Mouse (Mus musculus) layer of hippocampus, adult 2 months (tissue): ENCODE measurements at regions not wholly inside any gene's neighbourhood (a gene's known extent, or its start where the extent isn't known, plus 50 kb on each side); places are given as distances from the start of the nearest gene placed in this dataset.
A peak's percentile ranks its signal among the peaks of the same experiment; 100 is the strongest.

Experiments used
- DNase-seq, 2 experiments: peaks; one replicate each; pipeline ENCODE4 v3.0.0; 2022; ENCODE audit warnings: low spot score in 2 of 2
- H3K27ac ChIP-seq: fragments of 200-600 bp; 2 replicates; pipeline ENCODE4 v1.8.1; 2022
- H3K4me3 ChIP-seq: fragments of 200-600 bp; 2 replicates; pipeline ENCODE4 v1.8.1; 2022; ENCODE audit warnings: mild to moderate bottlenecking
- CTCF ChIP-seq: fragments of 200-600 bp; conservative IDR thresholded peaks from 2 replicates; pipeline ENCODE4 v1.8.1; 2022; ENCODE audit warnings: antibody characterized with exemption, mild to moderate bottlenecking, moderate library complexity

DNA sequence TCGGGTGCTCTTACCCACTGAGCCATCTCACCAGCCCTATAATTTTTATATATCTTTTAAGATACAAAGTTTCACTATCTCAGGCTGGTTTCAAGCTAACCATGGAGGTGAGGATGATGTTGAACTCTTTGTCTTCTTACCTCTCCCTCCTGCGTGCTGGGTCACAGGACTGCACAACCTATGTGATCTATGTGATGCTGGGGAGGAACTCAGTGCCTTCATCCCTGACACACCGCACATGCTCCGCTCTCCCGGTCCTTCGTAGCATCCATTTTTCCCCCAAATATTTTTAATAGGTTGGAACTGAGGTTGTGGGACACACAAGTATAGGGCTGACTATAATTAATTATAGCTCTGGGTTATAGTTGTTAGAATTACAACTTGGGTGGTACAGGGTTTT is 75.9 kb upstream of the Caprin1 start:
- no peak overlapping the region for H3K4me3 ChIP-seq
- no peak for TF ChIP-seq CTCF
- DNase-seq: no peak
- H3K27ac ChIP-seq: no peak overlapping the region

DNA sequence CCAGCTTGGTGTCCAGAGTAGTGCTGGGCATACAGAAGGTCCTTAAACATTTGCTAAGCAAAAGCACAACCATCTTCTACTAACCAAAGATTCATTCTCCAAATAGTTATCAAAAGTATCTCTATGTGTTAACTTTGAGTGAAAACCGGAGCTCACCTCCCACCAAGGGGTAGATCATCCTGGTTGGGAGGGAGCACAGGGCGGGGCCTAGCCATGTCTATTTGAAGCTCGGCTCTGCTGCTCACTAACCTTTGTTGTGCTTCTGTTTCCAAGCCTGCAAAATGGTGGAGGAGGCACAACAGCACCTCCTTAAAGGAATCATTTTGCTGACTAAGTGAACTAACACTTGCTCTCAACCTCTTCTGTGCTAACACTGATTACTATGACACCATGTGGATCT is 77.0 kb upstream of the Caprin1 start:
- Histone ChIP-seq H3K4me3 (no peak overlapping the region), H3K27ac (no peak overlapping the region)
- TF ChIP-seq CTCF: no peak
- DNase-seq: no peak

DNA sequence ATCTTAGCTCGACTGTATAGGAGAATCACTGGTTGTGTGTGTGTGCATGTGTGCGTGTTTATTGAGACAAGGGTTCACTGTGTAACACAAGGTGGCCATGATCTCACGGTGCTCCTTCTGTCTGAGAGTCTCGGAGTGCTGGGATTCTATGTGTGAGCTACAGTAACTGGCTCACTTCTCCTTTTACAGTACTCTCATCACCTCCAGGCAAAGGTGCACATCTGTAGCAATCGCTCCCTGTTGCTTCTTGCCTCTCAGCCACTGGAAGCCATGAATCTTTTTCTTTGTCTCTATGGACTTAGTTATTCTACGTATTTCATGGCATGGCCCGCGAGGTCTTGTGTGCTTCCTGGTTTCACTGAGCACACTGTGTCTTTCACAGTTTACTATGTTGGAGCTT is 78.3 kb upstream of the Caprin1 start:
- Histone ChIP-seq H3K27ac (no peak overlapping the region), H3K4me3 (no peak overlapping the region)
- no peak for TF ChIP-seq CTCF
- no peak for DNase-seq

GRCm38 (mm10) chr2:103876236-103876635 is 78.8 kb upstream of the Caprin1 start:
- H3K27ac ChIP-seq: no peak overlapping the region

GRCm38 (mm10) chr2:103881026-103881763 is 76.6 kb upstream of the Lmo2 start:
- Histone ChIP-seq H3K4me3 (no peak overlapping the region), H3K27ac (0 out of 2 replicates have a peak overlapping the region, but pooled peaks have one; percentile 10)
- no peak for TF ChIP-seq CTCF
- DNase-seq: peak; percentile 46 to 50

More at GRCm38 (mm10) chr2:103876236-103876635, 78.8 kb upstream of the Caprin1 start:
- H3K4me3 ChIP-seq: no peak overlapping the region
- DNase-seq: no peak
- no peak for TF ChIP-seq CTCF

DNA sequence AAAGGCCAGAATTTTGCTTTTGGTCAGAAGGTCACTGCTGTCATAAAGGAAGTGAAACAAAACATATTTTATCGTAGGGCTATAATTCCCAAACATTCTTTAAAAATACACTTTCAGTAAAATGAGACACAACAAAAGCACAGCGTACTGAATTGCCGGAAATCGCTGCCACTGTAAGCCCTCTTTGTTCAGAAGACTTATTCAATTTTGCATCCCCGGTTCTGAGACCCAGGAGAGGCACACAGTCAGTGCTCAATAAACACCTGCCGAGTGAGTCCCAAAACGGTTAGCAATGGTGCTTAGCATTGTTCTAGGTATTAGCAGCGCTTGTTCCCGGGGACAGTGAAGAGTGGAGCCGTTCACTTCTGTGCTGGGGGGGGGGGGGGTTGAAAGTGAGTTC is 72.9 kb upstream of the Lmo2 start:
- no peak overlapping the region for H3K27ac ChIP-seq
- TF ChIP-seq CTCF: no peak
- no peak for DNase-seq
- H3K4me3 ChIP-seq: no peak overlapping the region

- no peak overlapping the region for H3K4me3 ChIP-seq
- TF ChIP-seq CTCF: no peak
- no peak for DNase-seq
- no peak overlapping the region for H3K27ac ChIP-seq
These were observed 69.8 kb upstream of the Lmo2 start for GRCm38 (mm10) chr2:103888023-103888422.

- no peak for TF ChIP-seq CTCF
- Histone ChIP-seq H3K27ac (no peak overlapping the region), H3K4me3 (no peak overlapping the region)
- DNase-seq: peak in 1 of 2 experiments; percentile 11
These were observed 66.5 kb upstream of the Lmo2 start for GRCm38 (mm10) chr2:103891240-103891767.

DNA sequence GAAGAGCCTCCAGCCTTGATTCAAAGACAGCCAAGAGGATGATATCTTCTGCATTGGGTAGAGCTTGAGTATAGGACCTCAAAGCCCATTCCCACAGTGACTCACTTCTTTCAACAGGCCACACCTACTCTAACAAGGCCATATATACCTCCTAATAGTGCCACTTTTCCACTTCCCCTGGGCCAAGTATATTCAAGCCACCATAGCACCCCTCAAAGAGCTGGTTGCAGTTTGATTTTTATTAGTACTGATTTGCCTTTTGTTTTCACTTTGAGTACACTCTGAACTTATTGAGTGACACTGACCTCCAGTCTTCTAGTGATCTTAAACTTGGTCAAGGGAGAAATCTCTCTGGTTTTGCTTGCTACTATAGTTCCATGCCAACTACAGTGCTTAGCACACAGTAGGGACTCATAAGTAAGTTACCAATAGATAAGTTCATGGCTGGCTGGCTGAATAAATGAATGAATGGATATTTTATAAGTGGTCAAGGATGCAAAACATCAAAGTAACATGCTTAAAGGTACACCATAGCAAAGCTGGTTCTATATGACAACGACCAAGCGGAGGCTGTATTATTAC is 64.5 kb upstream of the Lmo2 start:
- no peak overlapping the region for H3K4me3 ChIP-seq
- DNase-seq: no peak
- TF ChIP-seq CTCF: no peak
- H3K27ac ChIP-seq: no peak overlapping the region

GRCm38 (mm10) chr2:103893805-103894204 is 64.0 kb upstream of the Lmo2 start:
- DNase-seq: no peak
- TF ChIP-seq CTCF: no peak
- H3K27ac ChIP-seq: no peak overlapping the region
- no peak overlapping the region for H3K4me3 ChIP-seq

DNA sequence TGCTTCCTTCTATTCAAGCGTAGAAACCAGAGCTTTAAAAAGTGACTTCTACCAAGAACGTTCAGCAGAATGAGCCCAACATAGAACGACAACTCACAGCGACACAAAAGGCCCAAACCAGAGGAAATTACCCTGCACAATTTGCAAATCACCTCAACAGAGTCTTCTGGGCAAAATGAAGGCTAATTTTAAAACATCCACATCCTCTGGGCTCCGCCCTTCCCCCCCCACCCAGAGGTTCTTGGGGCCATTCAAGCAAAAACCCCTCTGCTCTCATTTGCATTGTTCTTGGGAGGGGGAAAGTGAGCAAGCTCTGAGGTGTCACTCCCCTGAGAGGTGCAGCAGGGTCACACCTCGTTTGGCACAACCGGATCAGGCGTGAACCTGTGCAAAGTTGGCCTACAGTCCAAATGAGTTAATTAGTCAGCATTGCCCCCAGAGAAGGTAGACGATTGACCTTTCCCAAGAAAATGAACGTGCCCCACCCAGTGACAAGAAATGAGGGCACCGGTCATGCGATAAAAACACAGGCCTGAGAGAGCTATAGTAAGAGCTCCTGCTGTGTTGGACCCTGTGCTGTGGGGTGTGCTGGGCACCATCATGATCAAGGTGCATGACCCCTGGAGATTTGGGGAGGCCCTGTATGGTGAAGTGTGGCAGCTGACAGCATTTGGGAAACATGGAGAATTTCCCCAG is 62.7 kb upstream of the Lmo2 start:
- no peak overlapping the region for H3K4me3 ChIP-seq
- no peak overlapping the region for H3K27ac ChIP-seq
- no peak for DNase-seq
- no peak for TF ChIP-seq CTCF

- DNase-seq: no peak
- Histone ChIP-seq H3K27ac (no peak overlapping the region), H3K4me3 (no peak overlapping the region)
- TF ChIP-seq CTCF: no peak
These were observed 61.6 kb upstream of the Lmo2 start for GRCm38 (mm10) chr2:103896160-103896559.

DNA sequence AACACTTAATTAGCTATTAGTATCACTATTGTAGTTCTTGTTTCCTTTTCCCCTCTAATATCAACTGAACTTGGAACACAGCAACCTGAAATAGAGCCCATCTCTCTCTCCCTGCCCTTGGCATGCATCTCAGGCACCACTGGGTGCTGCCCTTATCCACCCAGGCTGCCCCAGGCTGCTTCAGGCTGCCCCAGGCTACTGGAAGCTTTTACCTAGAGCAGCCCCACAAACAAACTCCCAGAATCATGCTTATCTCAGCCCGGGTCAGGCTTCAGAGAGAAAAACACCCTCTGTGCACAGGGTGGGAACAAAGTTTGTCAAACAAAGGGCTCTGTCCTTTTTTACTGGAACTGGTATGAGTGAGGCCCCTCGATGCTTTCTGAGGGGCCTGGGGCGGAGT is 61.0 kb upstream of the Lmo2 start:
- no peak for DNase-seq
- TF ChIP-seq CTCF: no peak
- Histone ChIP-seq H3K27ac (no peak overlapping the region), H3K4me3 (no peak overlapping the region)

- no peak for DNase-seq
- H3K4me3 ChIP-seq: no peak overlapping the region
These were observed 58.1 kb upstream of the Lmo2 start for GRCm38 (mm10) chr2:103899713-103900112.

More at GRCm38 (mm10) chr2:103899713-103900112, 58.1 kb upstream of the Lmo2 start:
- no peak for TF ChIP-seq CTCF
- H3K27ac ChIP-seq: no peak overlapping the region
